Mouse (Mus musculus) brain, embryonic 14.5 days (tissue): Measurements from ENCODE around the gene Prpf40b.
A peak's percentile ranks its signal among the peaks of the same experiment; 100 is the strongest.

Experiments
- CTCF ChIP-seq: fragments of 200-500 bp; IDR thresholded peaks from 2 replicates; pipeline ENCODE4 v1.5.1; 2012; ENCODE audit warnings: inconsistent platforms, mild to moderate bottlenecking, moderate library complexity, borderline replicate concordance; ENCODE audit not compliant: insufficient read depth, insufficient read length; ENCODE audit errors: extremely low read depth
- POLR2A ChIP-seq: fragments of 200-500 bp; IDR thresholded peaks from 2 replicates; pipeline ENCODE4 v1.6.1; 2012; ENCODE audit warnings: mild to moderate bottlenecking, inconsistent platforms, borderline replicate concordance; ENCODE audit not compliant: poor library complexity, insufficient read depth, insufficient read length, severe bottlenecking; ENCODE audit errors: extremely low read depth

DNA sequence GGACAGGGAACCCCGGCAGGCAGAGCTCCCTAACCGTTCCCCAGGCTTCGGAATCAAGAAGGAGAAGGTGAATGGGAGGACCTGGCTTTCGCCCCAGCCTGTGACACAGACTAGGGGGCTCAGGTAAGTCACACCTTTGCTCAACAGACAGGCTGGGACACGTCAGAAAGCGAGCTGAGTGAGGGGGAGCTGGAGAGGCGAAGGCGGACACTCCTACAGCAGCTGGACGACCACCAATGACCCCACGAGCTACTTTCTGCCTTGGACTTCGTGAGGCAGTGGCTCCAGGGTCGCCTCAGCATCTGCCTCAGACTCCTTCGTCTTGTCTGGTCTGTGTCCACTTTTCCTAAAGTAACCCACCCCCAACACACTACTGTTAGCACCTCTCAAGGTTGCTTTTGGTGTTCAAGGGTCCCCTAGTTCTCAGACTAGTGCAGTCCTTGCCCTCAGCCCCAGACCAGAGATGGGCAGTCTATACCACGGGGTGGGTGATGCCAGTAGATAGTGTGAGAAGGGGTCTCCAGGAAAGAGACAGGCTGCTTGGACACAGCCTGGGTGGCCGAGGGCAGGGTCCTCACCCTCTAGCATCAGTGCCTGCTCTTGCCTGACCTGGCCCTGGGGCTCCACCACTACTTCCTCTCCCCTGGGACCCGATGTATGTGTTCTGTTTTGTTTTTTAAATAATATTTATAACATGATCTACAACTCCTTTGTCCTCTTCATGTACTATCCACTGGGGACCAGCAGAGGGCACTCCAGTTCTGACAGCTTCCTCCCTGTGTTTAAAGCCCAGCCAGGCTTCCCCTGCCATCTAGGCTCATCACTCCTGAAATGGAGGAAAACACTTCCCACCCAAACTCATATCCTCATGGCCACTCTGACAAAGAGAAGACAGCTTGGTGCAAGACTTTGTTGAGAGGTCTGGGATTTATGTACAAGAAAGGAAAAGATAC lies 21.7 kb downstream of the Prpf40b start:
- peak; percentile 84 for TF ChIP-seq CTCF
- no peak for TF ChIP-seq POLR2A
